Mouse (Mus musculus): Measurements from ENCODE around the gene Tpbgl.

Gene Tpbgl

GRCm38 (mm10) chr7:99626376-99627270, at the start of gene Tpbgl:
Gene Tpbgl (minus strand): TSS chr7:99627103.
- peak; percentile 85 to 93 for DNase-seq (ENCODE audit: inconsistent age in 2 of 2, low spot score in 1 of 2)

- no peak for DNase-seq (ENCODE audit: inconsistent age in 2 of 2, low spot score in 1 of 2)
These were observed 48.0 kb upstream of the Tpbgl start for GRCm38 (mm10) chr7:99674890-99675289.

GRCm38 (mm10) chr7:99674209-99674608, 47.3 kb upstream of the Tpbgl start:
- DNase-seq (ENCODE audit: inconsistent age in 2 of 2, low spot score in 1 of 2): no peak

- DNase-seq (ENCODE audit: inconsistent age in 2 of 2, low spot score in 1 of 2): no peak
These were observed 46.3 kb upstream of the Tpbgl start for GRCm38 (mm10) chr7:99673188-99673587.

- DNase-seq (ENCODE audit: inconsistent age in 2 of 2, low spot score in 1 of 2): no peak
These were observed 44.9 kb upstream of the Tpbgl start for GRCm38 (mm10) chr7:99671544-99672435.

GRCm38 (mm10) chr7:99670915-99671314, 44.0 kb upstream of the Tpbgl start:
- no peak for DNase-seq (ENCODE audit: inconsistent age in 2 of 2, low spot score in 1 of 2)

GRCm38 (mm10) chr7:99668802-99669201, 41.9 kb upstream of the Tpbgl start:
- peak; percentile 76 to 86 for DNase-seq (ENCODE audit: inconsistent age in 2 of 2, low spot score in 1 of 2)

- peak in 1 of 2 experiments; percentile 29 for DNase-seq (ENCODE audit: inconsistent age in 2 of 2, low spot score in 1 of 2)
These were observed 40.2 kb upstream of the Tpbgl start for GRCm38 (mm10) chr7:99667096-99667495.

- DNase-seq (ENCODE audit: inconsistent age in 2 of 2, low spot score in 1 of 2): peak in 1 of 2 experiments; percentile 34
These were observed 39.0 kb upstream of the Tpbgl start for GRCm38 (mm10) chr7:99665731-99666452.

GRCm38 (mm10) chr7:99664571-99665485, 37.9 kb upstream of the Tpbgl start:
- peak in 1 of 2 experiments; percentile 77 for DNase-seq (ENCODE audit: inconsistent age in 2 of 2, low spot score in 1 of 2)

GRCm38 (mm10) chr7:99663507-99664220, 36.8 kb upstream of the Tpbgl start:
- no peak for DNase-seq (ENCODE audit: inconsistent age in 2 of 2, low spot score in 1 of 2)

- no peak for DNase-seq (ENCODE audit: inconsistent age in 2 of 2, low spot score in 1 of 2)
These were observed 35.4 kb upstream of the Tpbgl start for GRCm38 (mm10) chr7:99662311-99662710.

GRCm38 (mm10) chr7:99661571-99662230, 34.8 kb upstream of the Tpbgl start:
- no peak for DNase-seq (ENCODE audit: inconsistent age in 2 of 2, low spot score in 1 of 2)

GRCm38 (mm10) chr7:99661071-99661470, 34.2 kb upstream of the Tpbgl start:
- DNase-seq (ENCODE audit: inconsistent age in 2 of 2, low spot score in 1 of 2): no peak

GRCm38 (mm10) chr7:99659379-99660029, 32.6 kb upstream of the Tpbgl start:
- DNase-seq (ENCODE audit: inconsistent age in 2 of 2, low spot score in 1 of 2): peak; percentile 78 to 96

GRCm38 (mm10) chr7:99654244-99654643, 27.3 kb upstream of the Tpbgl start:
- peak; percentile 68 to 87 for DNase-seq (ENCODE audit: inconsistent age in 2 of 2, low spot score in 1 of 2)

- DNase-seq (ENCODE audit: inconsistent age in 2 of 2, low spot score in 1 of 2): no peak
These were observed 22.7 kb upstream of the Tpbgl start for GRCm38 (mm10) chr7:99649585-99649984.

GRCm38 (mm10) chr7:99648623-99649022, 21.7 kb upstream of the Tpbgl start:
- peak; percentile 64 to 90 for DNase-seq (ENCODE audit: inconsistent age in 2 of 2, low spot score in 1 of 2)
